Mouse (Mus musculus) kidney, adult 2 months (tissue): ENCODE data around the gene Slc25a36.

Experiments
- CTCF ChIP-seq: fragments of 200-500 bp; conservative IDR thresholded peaks from 2 replicates; pipeline ENCODE4 v1.5.1; 2011; ENCODE audit warnings: low read depth, mild to moderate bottlenecking, control low read depth, low read length, moderate library complexity, mixed read lengths; ENCODE audit not compliant: insufficient read depth, insufficient read length
- POLR2A ChIP-seq: fragments of 200-500 bp; IDR thresholded peaks from one replicate; pipeline ENCODE4 v1.6.1; 2011; ENCODE audit warnings: low read depth, low read length, control low read depth

- TF ChIP-seq CTCF (no peak), POLR2A (no peak)
Measured at GRCm38 (mm10) chr9:97056541-97057338, 54.2 kb downstream of the Slc25a36 start.
